Mouse (Mus musculus): ENCODE measurements around the gene Zfp653.
"Not testable (repeated sequence)": the region's sequence is repeated elsewhere in the genome, so short reads cannot be mapped to it uniquely, and the experiment has no call there.

The Zfp653 gene

DNA sequence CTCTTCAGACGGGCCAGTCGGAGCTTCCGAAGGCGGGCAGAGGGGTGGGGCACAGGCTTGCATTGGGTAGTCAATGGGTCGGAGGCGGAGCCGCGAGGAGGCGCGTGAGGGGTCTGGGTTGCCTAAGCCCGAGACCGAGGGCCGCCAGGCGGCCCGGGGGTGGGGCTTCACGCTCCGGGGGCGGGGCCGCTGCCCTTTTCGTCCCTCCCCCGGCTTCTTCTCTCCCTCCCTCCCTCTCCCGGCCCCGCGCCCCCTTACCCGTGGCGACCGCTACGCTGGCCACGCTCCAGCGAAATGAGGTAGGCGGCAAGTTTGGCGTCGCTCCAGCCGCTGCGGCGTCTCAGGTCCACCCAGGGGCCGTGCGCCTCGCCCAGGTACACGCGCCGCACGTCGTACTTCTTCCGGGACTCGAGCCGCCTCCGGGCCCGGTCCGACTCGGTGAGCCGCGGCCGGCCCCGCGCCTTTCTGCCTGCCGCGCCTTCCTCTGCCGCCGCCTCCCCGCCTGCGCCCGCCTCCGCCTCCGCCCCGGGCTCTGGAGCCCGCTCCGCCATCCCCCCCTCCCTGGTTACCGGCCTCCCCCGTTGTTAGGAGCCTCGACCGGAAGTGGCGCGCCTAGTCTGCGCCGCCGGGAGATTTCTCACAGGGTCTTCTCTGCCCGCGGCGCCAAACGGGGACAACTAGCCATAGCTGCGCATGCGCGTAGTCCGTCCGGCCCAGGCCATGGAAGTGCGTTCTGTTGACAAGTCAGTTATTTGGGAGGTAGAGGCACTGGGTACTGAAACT, at the start of gene Zfp653, which contains the start of gene Gm49318:
Gene Zfp653 (minus strand): TSS at position 586 of the 783 bp plus-strand sequence.
Gene Gm49318 (minus strand): TSS at position 469 of the 783 bp plus-strand sequence.
- DNase-seq (ENCODE audit: low spot score), result peak; percentile 96

DNA sequence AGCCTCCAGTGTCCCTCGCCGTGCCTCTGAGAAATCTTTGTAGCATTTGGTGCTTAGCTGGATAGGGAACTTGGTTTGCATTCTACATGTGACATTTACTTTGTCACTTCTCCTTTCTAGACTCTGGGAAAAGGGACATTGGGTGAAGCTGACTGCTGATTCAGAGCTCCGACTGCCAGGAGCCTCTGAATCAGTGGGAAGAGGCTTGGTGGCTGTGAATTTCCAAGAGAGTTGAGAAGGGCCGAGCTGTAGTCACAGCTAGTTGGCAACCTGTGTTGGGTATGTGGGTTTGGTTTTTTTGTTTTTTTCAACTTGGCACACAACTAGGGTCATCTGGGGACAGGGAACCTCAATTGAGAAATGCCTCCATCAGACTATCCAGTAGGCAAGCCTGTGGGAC, 48.4 kb upstream of the Zfp653 start:
- DNase-seq (ENCODE audit: low spot score), result no peak

DNA sequence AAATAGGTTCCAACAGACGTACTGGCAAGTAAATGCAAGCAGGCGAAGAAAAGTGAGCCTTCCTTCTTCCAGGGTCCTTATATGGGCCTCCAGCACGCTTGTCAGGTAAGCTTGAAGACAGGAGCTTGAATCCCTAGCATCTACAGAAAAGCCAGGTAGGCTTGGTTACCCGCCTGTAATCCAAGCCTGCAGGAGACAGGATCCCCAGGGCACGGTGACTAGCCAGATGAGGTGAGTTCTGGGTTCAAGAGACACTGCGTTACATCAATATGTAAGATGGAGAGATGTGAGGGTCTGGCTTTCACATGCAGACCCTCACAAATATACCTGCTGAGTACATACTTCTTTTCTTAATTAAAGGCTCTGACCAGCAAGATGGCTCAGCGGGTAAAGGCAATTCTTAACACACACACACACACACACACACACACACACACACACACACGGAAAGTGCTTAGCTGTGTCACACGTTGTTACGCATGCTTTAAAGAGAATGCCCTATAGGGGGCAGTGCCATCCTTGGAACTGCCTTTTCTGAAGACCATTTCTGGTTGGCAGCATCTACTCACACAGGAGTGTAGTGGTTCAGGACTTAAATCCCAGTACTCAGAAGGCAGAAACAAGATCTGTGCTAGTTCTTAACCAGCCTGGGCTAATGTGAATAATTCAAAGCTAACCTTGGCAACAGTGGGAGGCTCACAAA, 46.7 kb upstream of the Zfp653 start:
- no peak for DNase-seq (ENCODE audit: low spot score)

GRCm38 (mm10) chr9:22116740-22117426, 45.7 kb upstream of the Zfp653 start, which contains the start of gene Elof1:
Gene Elof1, minus strand, starts transcription at chr9:22117172.
- peak; percentile 90 for DNase-seq (ENCODE audit: low spot score)

DNA sequence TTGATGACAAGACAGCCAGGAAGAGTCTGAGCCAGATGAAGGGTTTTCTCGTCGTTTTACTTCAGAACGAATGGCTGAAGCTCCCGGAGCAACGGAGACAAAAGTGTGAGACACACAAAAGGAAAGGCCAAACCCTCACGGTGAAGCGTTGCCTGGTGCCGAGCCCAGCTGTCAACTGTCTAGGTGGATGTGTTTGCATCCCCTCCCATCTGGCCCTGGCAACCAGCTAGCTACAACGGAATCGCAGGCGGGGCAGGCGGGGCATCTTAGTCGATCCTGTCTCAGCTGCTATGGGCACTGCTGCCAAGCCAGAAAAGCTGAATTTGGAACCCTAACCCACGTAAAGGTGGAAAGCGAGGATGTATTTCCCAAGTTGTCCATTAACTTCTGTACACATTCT, 44.9 kb upstream of the Zfp653 start:
- DNase-seq (ENCODE audit: low spot score), result no peak

DNA sequence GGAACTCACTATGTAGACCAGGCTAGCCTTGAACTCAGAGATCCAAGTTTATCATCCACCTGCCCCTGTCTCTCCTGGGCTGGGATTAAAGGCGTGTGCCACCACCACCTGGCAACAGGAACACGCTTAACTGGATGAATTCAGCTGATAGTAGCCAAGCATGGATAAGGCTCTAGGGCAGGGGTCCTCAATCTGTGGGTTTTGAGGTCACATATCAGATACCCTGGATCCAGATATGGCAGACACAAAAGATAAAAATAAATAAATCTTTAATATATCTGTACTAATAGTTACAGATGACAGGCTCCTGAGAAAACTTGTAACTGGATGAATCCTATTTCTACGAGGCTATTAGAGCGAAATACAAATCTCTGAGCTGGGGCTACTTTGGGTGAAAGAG, 44.5 kb upstream of the Zfp653 start:
- DNase-seq (ENCODE audit: low spot score), result no peak

- DNase-seq (ENCODE audit: low spot score), result no peak
Observed at GRCm38 (mm10) chr9:22108194-22108593, 37.0 kb upstream of the Zfp653 start.

GRCm38 (mm10) chr9:22099922-22100321, 28.7 kb upstream of the Zfp653 start:
- DNase-seq (ENCODE audit: low spot score), result no peak

DNA sequence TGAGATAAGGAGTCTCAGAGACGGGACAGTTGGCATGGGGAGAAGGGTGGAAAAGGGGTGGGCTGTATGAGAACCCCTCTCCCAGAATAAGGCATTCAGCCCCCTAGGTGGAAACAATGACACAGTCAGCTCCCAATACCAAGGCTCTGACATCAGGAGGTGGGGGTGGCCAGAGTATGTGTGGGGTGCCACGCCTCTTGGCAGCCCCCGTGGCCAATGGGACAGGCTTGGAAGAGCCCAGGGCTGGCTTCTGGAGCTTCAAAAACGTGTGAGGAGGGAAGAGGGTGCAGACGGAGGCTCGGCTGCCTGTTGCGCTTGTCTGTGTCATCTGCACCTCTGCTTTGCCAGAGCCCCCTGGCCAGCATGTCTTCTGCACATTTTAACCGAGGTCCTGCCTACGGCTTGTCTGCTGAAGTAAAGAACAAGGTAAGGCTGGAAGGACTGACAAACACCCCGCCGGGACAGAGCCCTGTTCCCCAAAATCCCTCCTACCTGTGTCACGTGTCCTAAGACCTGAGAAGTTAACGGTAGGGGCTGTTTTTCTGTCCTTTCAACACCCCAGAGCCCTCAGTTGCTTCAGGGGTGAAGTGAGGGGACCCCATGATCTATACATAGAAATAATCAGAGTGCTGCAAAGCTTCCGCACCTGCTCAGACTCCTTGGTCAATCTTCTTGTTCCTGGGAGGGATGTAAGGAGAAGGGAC, 28.0 kb upstream of the Zfp653 start, which contains the start of gene Cnn1:
Gene Cnn1 (plus strand): TSS at position 224 of the 704 bp plus-strand sequence.
- DNase-seq (ENCODE audit: low spot score), result peak; percentile 26

DNA sequence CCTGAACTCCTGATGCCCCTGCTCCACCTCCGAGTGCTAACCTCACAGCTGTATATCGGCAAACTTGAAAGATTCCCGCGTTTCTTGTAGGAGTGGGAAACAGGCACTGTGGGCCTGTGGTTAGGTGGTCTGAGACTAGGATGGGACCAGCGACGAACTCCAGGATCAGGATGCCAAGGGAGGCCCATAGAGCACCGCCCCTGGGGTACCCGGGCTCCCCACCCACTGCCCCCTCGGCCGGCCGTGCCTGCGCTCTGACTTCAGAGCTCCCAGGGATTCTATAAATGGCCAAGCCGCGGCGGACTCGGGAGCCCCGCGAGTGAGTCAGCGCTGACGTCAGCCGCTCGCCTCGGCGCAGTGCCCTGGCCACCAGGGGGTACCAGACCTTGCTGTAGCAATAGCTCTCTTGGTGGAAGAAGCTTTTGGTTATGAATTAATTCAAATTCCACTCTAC, 24.7 kb upstream of the Zfp653 start:
- DNase-seq (ENCODE audit: low spot score), result peak; percentile 84

DNA sequence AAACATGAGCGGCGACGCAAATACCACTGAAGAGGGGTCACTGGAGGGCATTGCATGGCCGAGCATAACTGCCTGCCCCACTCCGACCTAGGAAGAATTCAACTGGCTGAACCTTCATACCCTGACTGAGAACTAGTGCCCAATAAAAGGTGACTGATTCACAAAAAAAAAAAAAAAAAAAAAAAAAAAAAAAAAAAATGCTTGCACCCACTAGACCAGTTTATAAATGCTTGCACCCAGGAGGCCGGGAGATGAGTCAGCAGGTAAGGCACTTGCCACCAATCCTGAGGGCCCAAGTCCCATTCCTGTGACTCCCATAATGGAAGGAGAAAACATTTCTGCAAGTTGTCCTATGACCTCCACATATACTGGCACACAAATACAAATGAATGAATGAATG, 21.6 kb upstream of the Zfp653 start:
- no peak for DNase-seq (ENCODE audit: low spot score)

DNA sequence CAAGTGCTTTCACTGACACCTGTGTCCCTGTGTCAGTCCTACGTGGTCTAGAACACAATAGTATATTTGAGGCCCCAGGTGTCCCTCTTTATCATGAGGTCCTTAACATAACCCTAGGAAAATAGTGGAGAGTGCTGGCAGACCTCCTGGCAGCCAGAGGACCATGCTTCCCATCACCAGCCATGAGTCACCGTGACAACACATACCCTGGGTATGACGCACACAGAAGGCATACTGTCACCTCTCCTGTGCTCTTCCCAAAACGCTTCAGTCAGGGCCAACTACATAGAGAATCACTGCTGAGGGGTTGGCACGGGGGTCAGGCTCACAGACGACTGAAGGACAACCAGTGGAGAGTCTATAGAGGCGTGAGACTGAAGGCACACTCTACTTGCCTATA, 18.8 kb upstream of the Zfp653 start:
- DNase-seq (ENCODE audit: low spot score), result no peak

DNA sequence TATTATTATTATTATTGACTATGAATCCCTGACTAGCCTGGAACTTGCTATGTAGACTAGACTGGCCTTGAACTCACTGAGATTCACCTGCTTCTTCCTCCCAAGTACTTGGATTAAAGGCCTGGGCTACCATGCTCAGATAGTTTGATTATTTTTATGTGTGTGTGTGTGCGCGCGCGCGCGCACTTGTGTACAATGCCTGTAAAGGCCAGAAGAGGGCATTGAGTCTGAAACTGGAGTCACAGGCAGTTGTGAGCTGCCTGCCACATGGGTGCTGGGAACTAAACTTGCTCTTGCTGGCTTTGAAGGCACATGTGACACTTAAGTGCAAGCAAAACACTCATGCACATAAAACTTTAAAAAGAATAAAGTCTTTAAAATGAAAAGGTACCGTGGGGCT, 18.1 kb upstream of the Zfp653 start:
- DNase-seq (ENCODE audit: low spot score), result no peak

GRCm38 (mm10) chr9:22087034-22087618, 15.9 kb upstream of the Zfp653 start:
- no peak for DNase-seq (ENCODE audit: low spot score)

DNA sequence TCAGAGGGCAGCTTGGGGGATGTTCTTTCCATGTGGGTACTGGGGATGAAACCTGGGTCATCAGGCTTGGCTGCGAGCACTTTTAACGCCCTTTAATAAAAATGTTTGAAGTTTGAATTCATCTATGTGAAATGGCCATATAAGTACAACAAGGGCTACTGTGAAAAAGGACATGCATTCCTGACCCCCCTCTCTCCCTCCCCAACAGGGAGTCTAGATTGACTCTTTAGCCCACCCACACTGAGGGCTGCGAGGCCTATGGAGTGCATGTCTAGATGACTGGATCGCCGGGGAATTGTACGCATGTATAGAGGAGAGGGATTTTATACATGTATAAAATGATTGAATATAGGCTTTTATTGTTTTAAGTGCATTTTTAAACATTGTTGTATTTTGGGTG, 14.8 kb upstream of the Zfp653 start:
- DNase-seq (ENCODE audit: low spot score), result no peak

DNA sequence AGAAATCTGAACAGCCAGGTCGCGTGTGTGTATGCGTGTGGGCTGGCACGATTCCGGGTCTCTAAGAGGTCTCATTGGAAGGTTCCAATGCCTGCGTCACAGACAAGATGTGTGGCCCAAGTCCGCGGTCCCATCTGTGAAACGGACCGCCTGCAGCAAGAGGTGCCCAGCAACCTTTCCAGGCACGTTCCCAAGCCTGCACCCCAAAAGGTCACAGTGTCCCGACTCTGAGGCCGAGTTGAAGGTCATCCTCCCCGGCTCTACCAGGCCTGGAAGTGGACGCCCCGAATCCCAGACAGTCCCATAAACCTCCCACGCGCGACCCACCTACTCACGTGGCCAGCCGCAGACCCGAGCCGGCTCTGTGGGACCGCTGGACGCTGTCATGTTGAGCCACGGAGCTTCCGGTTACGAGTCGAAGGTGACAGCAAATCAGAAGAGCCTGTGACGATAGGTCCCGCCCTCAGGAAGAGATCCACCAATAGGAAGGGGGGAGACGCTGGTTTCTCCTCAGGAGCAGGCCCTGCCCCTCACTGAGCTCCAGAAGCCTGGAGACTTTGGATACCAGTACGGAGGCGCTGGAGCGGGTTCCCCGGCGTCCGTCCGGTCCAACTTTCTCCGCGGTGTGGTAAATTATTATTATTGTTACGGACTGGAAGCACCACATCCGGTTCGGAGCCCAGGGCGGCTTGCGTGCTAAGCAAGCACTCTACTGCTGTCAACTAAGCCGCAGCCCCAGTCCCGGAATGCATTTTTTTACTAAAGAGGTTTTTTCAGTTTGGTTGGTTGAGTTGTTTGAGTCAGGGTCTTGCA, 14.1 kb upstream of the Zfp653 start, which contains the start of gene Ecsit:
Gene Ecsit (minus strand): TSS at position 417 of the 813 bp plus-strand sequence.
- DNase-seq (ENCODE audit: low spot score), result peak; percentile 87

GRCm38 (mm10) chr9:22084667-22085021, 13.5 kb upstream of the Zfp653 start:
- DNase-seq (ENCODE audit: low spot score), result no peak

GRCm38 (mm10) chr9:22076223-22076622, 5.0 kb upstream of the Zfp653 start:
- no peak for DNase-seq (ENCODE audit: low spot score)

DNA sequence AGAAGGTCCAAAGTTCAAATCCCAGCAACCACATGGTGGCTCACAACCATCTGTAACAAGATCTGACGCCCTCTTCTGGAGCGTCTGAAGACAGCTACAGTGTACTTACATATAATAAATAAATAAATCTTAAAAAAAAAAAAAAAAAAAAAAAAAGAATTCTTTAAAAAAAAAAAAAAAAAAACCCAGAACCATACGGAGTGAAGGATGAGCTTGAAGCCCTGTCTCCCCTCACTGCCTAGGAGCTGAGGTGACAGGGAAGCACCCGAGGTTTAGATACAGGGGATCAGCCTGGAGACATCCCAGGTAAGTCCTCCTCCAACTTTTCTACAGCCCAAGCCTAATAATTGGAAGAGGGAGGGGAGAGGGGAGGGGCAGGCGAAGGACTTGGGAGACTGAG, 4.6 kb upstream of the Zfp653 start:
- not testable (repeated sequence) for DNase-seq (ENCODE audit: low spot score)

DNA sequence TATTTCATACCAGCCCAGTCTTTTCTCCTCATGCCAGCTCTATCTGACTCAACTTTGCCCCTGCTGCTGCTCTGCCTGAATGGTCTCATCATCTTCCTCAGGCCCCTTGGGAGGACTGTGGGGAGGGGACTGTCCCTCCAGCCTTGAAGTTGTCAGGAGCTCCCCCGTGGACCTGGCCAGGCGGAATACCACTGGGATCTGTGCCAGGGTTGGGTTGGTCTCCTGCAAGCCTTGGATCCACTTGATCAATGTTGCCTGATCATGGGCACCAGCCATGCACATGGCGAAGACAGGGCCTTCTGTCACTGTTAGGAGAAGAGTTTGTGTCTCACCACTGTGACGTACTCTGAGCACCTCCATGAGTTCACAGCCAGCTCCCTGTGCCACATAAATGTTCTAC, 1.1 kb upstream of the Zfp653 start:
- DNase-seq (ENCODE audit: low spot score), result no peak

Data from ovary, postnatal 36 days (tissue).